Mouse (Mus musculus) liver, adult 2 months (tissue): ENCODE measurements around the gene Sox8. TPM values are rescaled to one million over a fixed set of nuclear protein-coding genes. Genes with fewer than 3 reads are reported as not detected.

Experiments used
- DNase-seq: peaks from one replicate; pipeline ENCODE4 v3.0.0-alpha.2; 2011; ENCODE audit warnings: low read depth, low spot score; ENCODE audit errors: extremely low read depth
- H3K27ac ChIP-seq: fragments of 200-500 bp; replicated peaks from 2 replicates; pipeline ENCODE4 v1.5.1; 2012; ENCODE audit warnings: low read depth, mild to moderate bottlenecking, control low read depth, inconsistent platforms, low read length; ENCODE audit not compliant: insufficient read depth
- H3K27me3 ChIP-seq: fragments of 200-500 bp; 2 replicates; pipeline ENCODE4 v1.6.1; 2012; ENCODE audit warnings: mild to moderate bottlenecking, moderate library complexity, low read length, inconsistent platforms; ENCODE audit not compliant: control insufficient read depth, insufficient read depth
- H3K36me3 ChIP-seq: fragments of 200-500 bp; 2 replicates; pipeline ENCODE4 v1.6.1; 2012; ENCODE audit warnings: low read length, inconsistent platforms; ENCODE audit not compliant: control insufficient read depth, insufficient read depth
- H3K4me1 ChIP-seq: fragments of 200-500 bp; 2 replicates; pipeline ENCODE4 v1.6.1; 2011; ENCODE audit warnings: low read length; ENCODE audit not compliant: control insufficient read depth, insufficient read depth
- H3K4me3 ChIP-seq: fragments of 200-500 bp; 2 replicates; pipeline ENCODE4 v1.5.1; 2011; ENCODE audit warnings: low read depth, mild to moderate bottlenecking, control low read depth, low read length, moderate library complexity; ENCODE audit not compliant: insufficient read depth
- H3K79me2 ChIP-seq: fragments of 200-500 bp; 2 replicates; pipeline ENCODE4 v1.6.1; 2012; ENCODE audit warnings: inconsistent platforms, mild to moderate bottlenecking, low read length, moderate library complexity; ENCODE audit not compliant: control insufficient read depth, insufficient read depth
- H3K9ac ChIP-seq: fragments of 200-500 bp; 2 replicates; pipeline ENCODE4 v1.6.1; 2012; ENCODE audit warnings: low read depth, mild to moderate bottlenecking, control low read depth, inconsistent platforms, low read length
- CTCF ChIP-seq: fragments of 200-500 bp; IDR thresholded peaks from 2 replicates; pipeline ENCODE4 v1.5.1; 2011; ENCODE audit warnings: low read depth, low read length, control low read depth
- POLR2A ChIP-seq: fragments of 200-500 bp; IDR thresholded peaks from 2 replicates; pipeline ENCODE4 v1.6.1; 2011; ENCODE audit warnings: low read length, control low read depth; ENCODE audit not compliant: insufficient read depth; ENCODE audit errors: extremely low read depth
- WGBS: fragments of 180-500 bp; shearing (Covaris S2); methylation state at CpG from one replicate; pipeline ENCODE4 v1.1.7; 2018; 5-methylcytosine and 5-hydroxymethylcytosine counted together
- polyA plus RNA-seq: library from polyadenylated mRNA; depleted of rRNA; stranded (reverse); fragments of >200 nt; gene quantifications from 2 replicates; pipeline ENCODE4 v1.2.3, GENCODE M21; 2012
- total RNA-seq: library from RNA; depleted of rRNA; stranded (reverse); fragments of >200 nt; gene quantifications from 2 replicates; pipeline ENCODE4 v1.2.3, GENCODE M21; 2014

Sox8 gene
- total and polyA plus RNA-seq, 2 experiments, result not detected

DNA sequence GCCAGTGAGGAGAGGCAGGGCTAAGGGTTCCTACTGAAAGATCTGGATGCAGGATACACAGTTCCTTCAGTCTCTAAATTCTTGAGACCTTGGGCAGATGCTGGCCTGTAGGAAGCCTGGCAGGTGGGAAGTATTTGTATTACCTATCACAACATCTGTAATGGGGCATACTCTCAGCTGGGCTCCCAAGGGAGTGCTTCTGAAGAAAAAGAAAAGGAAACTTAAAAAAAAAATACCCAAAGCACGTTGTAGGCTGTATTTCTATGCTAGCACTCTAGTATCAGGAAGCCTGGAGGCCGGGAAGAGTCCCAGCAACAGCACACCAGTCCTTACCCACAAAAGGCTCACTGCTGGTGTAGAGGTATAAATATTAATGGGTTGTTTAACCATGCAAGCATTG lies 7.2 kb upstream of the Sox8 start:
- no peak overlapping the region for H3K9ac ChIP-seq
- H3K27ac ChIP-seq, result no peak overlapping the region
- DNase-seq, result no peak
- no peak for TF ChIP-seq POLR2A
- no peak for TF ChIP-seq CTCF
- no peaks in the 10 kb centered on the region for H3K79me2 ChIP-seq
- H3K4me1 ChIP-seq, result peaks cover 2% of the 10 kb centered on the region; the same call in 1 of the 2 replicates
- WGBS, result 83% methylated on average over 2 of the region's 2 CpGs
- H3K36me3 ChIP-seq, result no peaks in the 10 kb centered on the region
- H3K27me3 ChIP-seq, result no peaks in the 10 kb centered on the region
- no peak overlapping the region for H3K4me3 ChIP-seq

DNA sequence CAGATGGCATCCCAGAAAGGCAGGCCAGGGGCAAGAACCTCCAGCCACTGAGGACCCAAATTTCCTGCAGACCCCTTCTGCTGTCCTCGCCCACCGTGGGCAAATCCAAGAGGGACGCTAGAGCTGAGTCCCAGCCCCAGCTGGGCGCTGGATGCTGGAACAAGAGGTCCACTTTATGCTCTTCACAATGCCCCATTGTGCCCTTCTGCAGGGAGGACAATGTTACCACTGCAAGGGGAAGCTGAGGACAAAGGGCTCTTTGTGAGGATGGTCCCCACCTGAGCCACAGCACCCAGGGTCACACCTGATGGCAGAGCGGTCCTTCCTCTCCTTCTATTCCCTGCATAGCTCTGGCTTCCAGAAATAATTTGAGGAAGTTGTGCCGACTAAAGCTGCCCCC lies 6.8 kb upstream of the Sox8 start:
- no peak for DNase-seq
- no peaks in the 10 kb centered on the region for H3K27me3 ChIP-seq
- TF ChIP-seq POLR2A (no peak), CTCF (no peak)
- H3K9ac ChIP-seq, result no peak overlapping the region
- peaks cover 2% of the 10 kb centered on the region; the same call in 1 of the 2 replicates for H3K4me1 ChIP-seq
- no peaks in the 10 kb centered on the region for H3K79me2 ChIP-seq
- H3K36me3 ChIP-seq, result no peaks in the 10 kb centered on the region
- H3K27ac ChIP-seq, result no peak overlapping the region
- 82% methylated on average over 6 of the region's 6 CpGs for WGBS
- no peak overlapping the region for H3K4me3 ChIP-seq

DNA sequence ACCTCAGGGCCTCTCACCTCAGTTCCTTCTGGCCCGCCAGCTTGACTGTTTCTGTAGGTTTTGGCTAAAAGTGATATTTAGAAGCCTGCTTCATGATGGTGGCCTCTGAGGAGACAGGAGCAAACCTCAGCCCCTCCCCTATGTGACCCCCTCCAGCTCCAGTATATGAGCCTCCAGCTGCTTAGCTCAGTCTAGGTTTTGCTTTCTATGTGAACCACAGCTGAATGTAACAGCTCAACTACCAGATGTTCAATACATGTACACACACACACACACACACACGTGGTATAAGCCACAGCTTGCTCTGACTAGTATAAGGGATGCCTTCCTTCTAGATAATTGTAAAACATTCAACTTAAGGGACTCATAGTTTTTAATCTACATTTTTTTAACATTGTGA lies 5.5 kb upstream of the Sox8 start:
- TF ChIP-seq CTCF (no peak), POLR2A (no peak)
- H3K4me1 ChIP-seq, result peaks cover 2% of the 10 kb centered on the region; the same call in 1 of the 2 replicates
- no peak overlapping the region for H3K4me3 ChIP-seq
- WGBS, result 89% methylated on average over 2 of the region's 2 CpGs
- no peak for DNase-seq
- H3K36me3 ChIP-seq, result no peaks in the 10 kb centered on the region
- H3K27ac ChIP-seq, result no peak overlapping the region
- no peaks in the 10 kb centered on the region for H3K79me2 ChIP-seq
- H3K9ac ChIP-seq, result no peak overlapping the region
- H3K27me3 ChIP-seq, result no peaks in the 10 kb centered on the region

DNA sequence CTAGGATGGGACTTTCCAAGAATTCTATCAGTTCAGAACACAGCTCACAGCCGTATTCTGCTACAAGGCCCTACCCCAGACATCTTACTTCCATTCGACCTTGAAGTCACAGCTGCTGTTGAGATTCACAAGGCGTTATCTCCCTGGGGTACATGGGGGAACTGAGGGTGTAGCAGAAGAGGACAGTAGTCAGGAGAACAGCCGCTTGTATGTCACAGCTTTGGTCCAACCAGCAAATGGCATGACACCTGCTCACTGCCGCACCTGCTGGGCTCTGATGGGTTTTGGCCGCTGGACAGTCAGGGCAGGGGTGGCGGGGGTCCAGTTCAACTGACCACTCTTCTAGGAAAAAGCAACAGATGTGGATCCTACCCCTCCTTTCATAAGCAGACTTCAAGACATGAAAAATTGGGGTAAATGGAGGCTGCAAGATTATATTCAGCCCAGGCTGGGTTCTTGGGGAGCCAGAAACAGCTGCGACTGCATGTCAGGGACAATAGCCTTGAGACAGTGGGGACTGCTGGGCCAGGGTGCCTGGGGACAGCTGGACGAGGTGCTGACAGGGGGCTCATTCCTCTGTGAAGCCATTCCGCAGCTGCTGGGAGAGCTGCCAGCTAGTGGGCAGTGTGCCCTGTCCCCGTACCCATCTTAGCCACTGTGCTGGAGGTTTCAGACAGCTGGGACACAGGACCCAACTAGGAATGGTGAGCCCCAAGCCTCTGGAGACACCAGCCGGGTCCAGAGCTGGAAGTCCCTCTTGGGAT lies 4.9 kb upstream of the Sox8 start:
- Histone ChIP-seq H3K9ac (no peak overlapping the region), H3K4me3 (no peak overlapping the region), H3K4me1 (peaks cover 2% of the 10 kb centered on the region; the same call in 1 of the 2 replicates), H3K27me3 (peaks cover 3% of the 10 kb centered on the region; the same call in 1 of the 2 replicates), H3K79me2 (no peaks in the 10 kb centered on the region), H3K27ac (no peak overlapping the region), H3K36me3 (no peaks in the 10 kb centered on the region)
- DNase-seq, result no peak
- TF ChIP-seq CTCF (no peak), POLR2A (no peak)
- 82% methylated on average over 12 of the region's 12 CpGs for WGBS

DNA sequence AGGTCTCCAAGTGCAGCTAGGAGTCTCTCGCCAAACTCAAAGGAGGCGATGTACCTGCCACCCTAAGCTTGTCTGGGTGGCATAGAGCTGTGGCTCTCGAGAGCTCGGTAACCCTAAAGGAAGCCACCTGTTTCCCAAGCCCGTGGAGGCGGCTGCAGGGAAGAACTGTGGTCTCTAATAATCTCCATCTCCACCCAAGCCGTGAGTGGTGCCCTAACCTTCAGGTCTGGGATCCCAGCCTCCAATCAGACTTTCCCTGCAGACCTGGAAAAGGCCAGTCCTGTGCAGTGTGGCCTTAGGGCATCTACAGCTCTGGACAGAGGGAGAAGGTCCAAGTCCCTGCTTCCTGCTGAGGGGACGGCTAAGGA lies 951 bp upstream of the Sox8 start:
- 24% methylated on average over 8 of the region's 8 CpGs for WGBS
- TF ChIP-seq POLR2A (no peak), CTCF (no peak)

More for the DNA sequence above, 951 bp upstream of the Sox8 start:
- Histone ChIP-seq H3K79me2 (no peaks in the 10 kb centered on the region), H3K27me3 (peaks cover 12% of the 10 kb centered on the region), H3K4me1 (no peaks in the 10 kb centered on the region), H3K9ac (no peak overlapping the region), H3K27ac (no peak overlapping the region), H3K36me3 (no peaks in the 10 kb centered on the region), H3K4me3 (peak overlapping the region; percentile 4; the same call in 1 of the 2 replicates)
- DNase-seq, result no peak
